Mouse (Mus musculus): Measurements from ENCODE around the gene Ankrd24. TPM values are rescaled to one million over a fixed set of nuclear protein-coding genes. Genes with fewer than 3 reads are reported as not detected.

Ankrd24 gene
- 10 to 100 TPM; 33.6 to 38.6 TPM for total RNA-seq (2021)
- long read RNA-seq, experiment 1, partial matches to known transcripts: 6 of 18 reads
- long read RNA-seq, experiment 1, other reads (novel, unspliced or antisense): 8 of 18 reads
- long read RNA-seq, experiment 2, partial matches to known transcripts: 7 of 23 reads
- long read RNA-seq, experiment 2, other reads (novel, unspliced or antisense): 14 of 23 reads

- H3K4me3 ChIP-seq: peak within 1 kb of the TSS; percentile 74
- no peak for TF ChIP-seq CTCF (conservative IDR thresholded peaks at IDR 0.05)
- DNase-seq (ENCODE audit: low spot score in 2 of 2): no peak
These were observed at the start of gene Ankrd24 for GRCm38 (mm10) chr10:81628390-81628789. Gene Ankrd24, plus strand, starts transcription at chr10:81628540.

GRCm38 (mm10) chr10:81579967-81580366, 48.4 kb upstream of the Ankrd24 start:
- H3K4me3 ChIP-seq: no peak overlapping the region
- no peak overlapping the region for H3K27ac ChIP-seq
- no peak for DNase-seq (ENCODE audit: low spot score in 2 of 2)
- TF ChIP-seq CTCF (conservative IDR thresholded peaks at IDR 0.05): no peak

More at GRCm38 (mm10) chr10:81628390-81628789, at the start of gene Ankrd24:
- peak within 1 kb of the TSS; percentile 98 for H3K27ac ChIP-seq

- DNase-seq (ENCODE audit: low spot score in 2 of 2): no peak
- H3K27ac ChIP-seq: no peak overlapping the region
- no peak overlapping the region for H3K4me3 ChIP-seq
- peak; percentile 48 for TF ChIP-seq CTCF (conservative IDR thresholded peaks at IDR 0.05)
These were observed 47.8 kb upstream of the Ankrd24 start for GRCm38 (mm10) chr10:81580441-81581070.

GRCm38 (mm10) chr10:81583347-81583746, 45.0 kb upstream of the Ankrd24 start:
- Histone ChIP-seq H3K4me3 (no peak overlapping the region), H3K27ac (no peak overlapping the region)
- DNase-seq (ENCODE audit: low spot score in 2 of 2): no peak
- no peak for TF ChIP-seq CTCF (conservative IDR thresholded peaks at IDR 0.05)

GRCm38 (mm10) chr10:81588739-81589138, 39.6 kb upstream of the Ankrd24 start:
- no peak for TF ChIP-seq CTCF (conservative IDR thresholded peaks at IDR 0.05)
- Histone ChIP-seq H3K4me3 (no peak overlapping the region), H3K27ac (no peak overlapping the region)
- DNase-seq (ENCODE audit: low spot score in 2 of 2): no peak

- no peak for DNase-seq (ENCODE audit: low spot score in 2 of 2)
- Histone ChIP-seq H3K4me3 (no peak overlapping the region), H3K27ac (no peak overlapping the region)
- TF ChIP-seq CTCF (conservative IDR thresholded peaks at IDR 0.05): no peak
These were observed 36.5 kb upstream of the Ankrd24 start for GRCm38 (mm10) chr10:81591846-81592245.

- no peak for DNase-seq (ENCODE audit: low spot score in 2 of 2)
- no peak overlapping the region for H3K27ac ChIP-seq
- no peak for TF ChIP-seq CTCF (conservative IDR thresholded peaks at IDR 0.05)
These were observed 35.7 kb upstream of the Ankrd24 start for GRCm38 (mm10) chr10:81592631-81593030.

GRCm38 (mm10) chr10:81593223-81593622, 35.1 kb upstream of the Ankrd24 start:
- Histone ChIP-seq H3K4me3 (no peak overlapping the region), H3K27ac (no peak overlapping the region)
- no peak for TF ChIP-seq CTCF (conservative IDR thresholded peaks at IDR 0.05)
- no peak for DNase-seq (ENCODE audit: low spot score in 2 of 2)

More at GRCm38 (mm10) chr10:81592631-81593030, 35.7 kb upstream of the Ankrd24 start:
- H3K4me3 ChIP-seq: no peak overlapping the region

- no peak for TF ChIP-seq CTCF (conservative IDR thresholded peaks at IDR 0.05)
- no peak overlapping the region for H3K27ac ChIP-seq
- no peak overlapping the region for H3K4me3 ChIP-seq
- no peak for DNase-seq (ENCODE audit: low spot score in 2 of 2)
These were observed 34.4 kb upstream of the Ankrd24 start for GRCm38 (mm10) chr10:81593935-81594334.

- no peak for TF ChIP-seq CTCF (conservative IDR thresholded peaks at IDR 0.05)
- H3K27ac ChIP-seq: no peak overlapping the region
- DNase-seq (ENCODE audit: low spot score in 2 of 2): no peak
- no peak overlapping the region for H3K4me3 ChIP-seq
These were observed 32.7 kb upstream of the Ankrd24 start for GRCm38 (mm10) chr10:81595599-81595998.

GRCm38 (mm10) chr10:81596611-81597010, 31.7 kb upstream of the Ankrd24 start:
- H3K4me3 ChIP-seq: no peak overlapping the region; the same call in 1 of the 2 replicates
- TF ChIP-seq CTCF (conservative IDR thresholded peaks at IDR 0.05): no peak
- H3K27ac ChIP-seq: 0 out of 2 replicates have a peak overlapping the region, but pooled peaks have one; percentile 39
- no peak for DNase-seq (ENCODE audit: low spot score in 2 of 2)

- Histone ChIP-seq H3K27ac (no peak overlapping the region), H3K4me3 (no peak overlapping the region)
- no peak for DNase-seq (ENCODE audit: low spot score in 2 of 2)
- no peak for TF ChIP-seq CTCF (conservative IDR thresholded peaks at IDR 0.05)
These were observed 31.0 kb upstream of the Ankrd24 start for GRCm38 (mm10) chr10:81597137-81597950.

GRCm38 (mm10) chr10:81598342-81598741, 30.0 kb upstream of the Ankrd24 start:
- H3K4me3 ChIP-seq: no peak overlapping the region
- no peak overlapping the region for H3K27ac ChIP-seq
- no peak for TF ChIP-seq CTCF (conservative IDR thresholded peaks at IDR 0.05)
- no peak for DNase-seq (ENCODE audit: low spot score in 2 of 2)
